Mouse (Mus musculus) ES-E14 (cell line): Measurements from ENCODE around the gene Defb25.

Experiments
- MAFK ChIP-seq: IDR thresholded peaks from 2 replicates; pipeline ENCODE4 v1.6.1; 2014; ENCODE audit warnings: mild to moderate bottlenecking, low read depth, low read length, inconsistent platforms; ENCODE audit not compliant: insufficient read depth
- ZC3H11A ChIP-seq: IDR thresholded peaks from 2 replicates; pipeline ENCODE4 v1.6.1; 2012; ENCODE audit warnings: low read depth, mild to moderate bottlenecking, inconsistent platforms, low read length, borderline replicate concordance
- ZNF384 ChIP-seq: IDR thresholded peaks from 2 replicates; pipeline ENCODE4 v1.6.1; 2012; ENCODE audit warnings: low read depth, low read length, inconsistent platforms

DNA sequence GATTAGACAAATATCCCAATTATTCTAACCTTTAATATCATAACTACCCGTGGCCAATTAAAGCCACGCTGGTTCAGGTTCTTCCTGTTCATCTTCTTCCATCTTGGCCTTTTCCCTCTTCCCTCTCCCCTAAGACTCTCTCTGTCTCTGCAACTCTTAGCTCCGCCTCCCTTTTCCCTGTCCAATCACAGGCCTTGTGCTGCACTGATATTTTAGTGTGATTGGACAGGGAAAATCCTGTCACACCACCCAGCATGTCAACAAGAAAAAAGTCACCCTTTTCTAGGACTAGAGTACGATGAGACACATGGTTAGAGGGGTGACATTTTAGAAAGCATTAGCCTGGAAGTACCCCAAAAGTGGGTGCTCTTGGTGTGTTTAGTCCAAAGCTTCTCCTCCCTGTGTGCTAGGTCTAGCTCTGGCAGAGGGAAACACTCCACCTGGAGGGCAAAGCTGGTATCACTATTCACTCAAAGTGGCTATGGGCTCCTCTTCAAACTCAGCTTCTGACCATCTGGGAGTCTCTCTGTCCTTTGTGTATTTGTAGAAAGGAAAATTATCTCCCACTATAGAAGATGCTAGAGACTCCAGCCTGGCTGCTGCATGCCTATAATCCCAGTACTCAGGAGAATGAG lies 35.8 kb downstream of the Defb25 start:
- TF ChIP-seq MAFK (no peak), ZC3H11A (no peak), ZNF384 (no peak)
